Mouse (Mus musculus) activated CD4-positive, CD25-positive, alpha-beta regulatory T cell, adult 4 months (primary cell): ENCODE measurements around the gene Sdha. TPM values are rescaled to one million over a fixed set of nuclear protein-coding genes. Genes with fewer than 3 reads are reported as not detected.

Experiments used
- ATAC-seq: one replicate; pipeline ENCODE4 v1.8.0; 2017
- polyA plus RNA-seq, 2 experiments: library from polyadenylated mRNA; unstranded; fragments of 100-300 nt; shearing (Covaris generic); gene quantifications; one replicate each; pipeline ENCODE4 v1.2.1; 2017

Gene Sdha
- polyA plus RNA-seq, 2 experiments from 2014 or later: 257 to 308 TPM

GRCm38 (mm10) chr13:74302050-74303037 is 47.7 kb downstream of the Sdha start:
- ATAC-seq: no peak

DNA sequence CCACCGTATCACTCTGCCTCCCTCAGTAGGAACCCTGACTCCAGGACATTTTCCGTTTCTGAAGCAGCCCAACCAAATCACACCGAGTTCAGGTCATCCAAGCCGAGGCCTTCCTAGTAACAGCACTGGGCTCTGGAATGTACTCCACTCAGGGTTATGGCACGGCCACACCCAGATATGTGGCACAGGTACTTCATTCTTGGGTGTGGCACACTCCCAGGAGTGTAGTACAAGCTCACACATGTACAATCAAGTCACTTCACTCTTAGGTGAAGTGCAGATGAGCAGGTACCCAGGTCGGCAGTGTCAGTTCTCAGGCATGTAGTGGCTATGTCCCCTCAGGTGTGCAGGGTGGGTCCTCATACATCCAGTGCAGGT is 48.5 kb downstream of the Sdha start:
- no peak for ATAC-seq

DNA sequence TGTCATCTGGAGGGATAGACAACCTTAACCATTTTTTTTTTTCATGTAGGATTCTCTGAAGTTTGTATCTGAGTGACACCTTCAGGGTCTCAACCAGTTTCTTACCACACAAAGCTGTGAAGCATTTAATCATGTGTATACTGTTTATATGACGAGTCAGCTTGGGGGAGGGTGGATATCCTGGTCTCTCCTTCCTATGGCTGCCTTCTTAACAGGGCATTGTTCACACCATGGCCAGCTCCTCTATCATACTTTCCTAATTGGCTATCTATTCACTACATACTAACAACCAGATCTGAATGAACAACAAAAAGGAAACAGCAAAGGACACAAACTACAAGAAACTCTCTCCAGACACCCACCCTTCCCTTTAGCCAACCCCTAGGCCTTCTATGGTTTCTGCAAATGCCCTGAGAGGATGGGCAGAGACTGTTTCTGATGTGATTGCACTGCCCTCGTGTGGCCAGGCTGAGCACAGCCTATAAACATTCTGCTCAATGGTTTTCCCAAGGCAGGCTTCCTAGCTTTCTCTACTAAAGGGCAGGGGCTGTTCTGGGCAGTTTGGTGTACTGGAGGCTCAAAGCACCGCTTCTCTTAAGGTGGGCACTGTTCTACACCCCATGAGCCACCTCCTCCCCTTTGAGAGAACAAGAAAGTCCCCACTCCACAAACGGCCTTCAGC is 49.0 kb downstream of the Sdha start:
- peak; percentile 84 for ATAC-seq

- no peak for ATAC-seq
Measured at GRCm38 (mm10) chr13:74296376-74296775, 53.7 kb downstream of the Sdha start.

GRCm38 (mm10) chr13:74292167-74292566 is 57.9 kb downstream of the Sdha start, which contains the start of gene Ahrr:
Gene Ahrr, minus strand, starts transcription at chr13:74292331.
- ATAC-seq: no peak

DNA sequence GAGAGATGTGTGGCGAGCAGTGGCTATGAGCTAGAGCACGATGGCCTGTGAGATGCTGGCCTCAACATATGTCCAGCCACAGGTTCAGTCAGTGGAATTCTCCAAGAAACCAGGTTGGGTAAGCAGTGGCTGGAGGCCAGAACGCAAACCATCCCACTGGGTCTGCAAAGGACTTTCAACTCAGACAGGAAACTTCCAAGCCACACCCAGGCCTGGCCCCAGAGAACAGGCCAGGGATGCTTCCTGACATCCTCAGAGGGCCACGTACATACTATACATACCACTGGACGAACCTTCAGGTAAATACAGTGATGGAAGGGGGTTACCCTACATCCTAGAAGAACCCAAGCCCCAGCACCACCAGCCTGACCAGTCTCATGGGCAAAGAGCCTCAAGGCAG is 60.4 kb downstream of the Sdha start:
- no peak for ATAC-seq

DNA sequence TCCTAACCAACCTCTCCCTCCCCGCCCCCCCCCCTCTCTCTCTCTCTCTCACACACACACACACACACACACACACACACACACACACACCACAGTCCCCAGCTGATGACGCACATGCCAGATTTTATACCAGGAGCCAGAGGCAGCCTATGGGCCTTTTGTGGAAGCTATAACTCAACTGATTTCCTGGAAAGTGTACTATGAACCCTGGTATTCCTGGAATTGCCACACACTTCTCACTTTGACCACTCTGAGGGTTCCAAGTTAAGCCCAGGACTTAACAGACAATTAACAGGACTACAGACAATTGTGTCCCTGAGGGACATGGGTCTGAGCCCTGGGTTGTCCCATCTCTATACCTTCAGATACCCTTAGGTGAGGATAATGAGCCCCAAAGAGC is 67.8 kb downstream of the Sdha start:
- ATAC-seq: no peak

GRCm38 (mm10) chr13:74275726-74276125 is 74.4 kb downstream of the Sdha start:
- no peak for ATAC-seq

Other genes starting within 250 kb of the Sdha start
- not detected for gene Slc9a3, start 228.8 kb downstream of the Sdha start, polyA plus RNA-seq
- gene Exoc3, start 141.5 kb downstream of the Sdha start, polyA plus RNA-seq: 10 to 100 TPM; 77.3 to 85.7 TPM
- under 1 TPM; 0.20 to 0.56 TPM for gene Ahrr, start 57.9 kb downstream of the Sdha start, polyA plus RNA-seq
- 100 to 1,000 TPM; 188 to 204 TPM for gene Pdcd6, start 32.7 kb downstream of the Sdha start, polyA plus RNA-seq
- gene Ccdc127, start within 50 bp of the Sdha start, polyA plus RNA-seq: 10 to 100 TPM; 37.6 to 37.9 TPM
- gene Lrrc14b, start 13.7 kb upstream of the Sdha start, polyA plus RNA-seq: not detected
- gene Zfp72, start 40.6 kb upstream of the Sdha start, polyA plus RNA-seq: 1 to 10 TPM in 1 of 2 experiments, under 1 TPM in 1; 0.65 to 2.1 TPM
- gene Ftl1-ps1, start 49.4 kb upstream of the Sdha start, polyA plus RNA-seq: 10 to 100 TPM; 56.0 to 63.6 TPM
- gene Zfp825, start 143.7 kb upstream of the Sdha start, polyA plus RNA-seq: 10 to 100 TPM; 21.6 to 24.9 TPM